Mouse (Mus musculus) embryonic facial prominence, embryonic 13.5 days (tissue): Measurements from ENCODE around the gene Itgb6. TPM values are rescaled to one million over a fixed set of nuclear protein-coding genes. Genes with fewer than 3 reads are reported as not detected.

Experiments
- ATAC-seq: fragments of 200-750 bp; cut with Nextera tagmentation; 2 replicates; pipeline ENCODE4 v1.8.0; 2017; ENCODE audit warnings: low read depth; ENCODE audit not compliant: insufficient number of reproducible peaks, insufficient read depth, low FRiP score, low TSS enrichment
- H3K27ac ChIP-seq: fragments of 300-500 bp; sonication (generic); 2 replicates; pipeline ENCODE4 v1.5.1; 2015; ENCODE audit warnings: moderate library complexity, mild to moderate bottlenecking, inconsistent platforms
- H3K27me3 ChIP-seq: fragments of 300-500 bp; sonication (generic); 2 replicates; pipeline ENCODE4 v1.6.1; 2015; ENCODE audit warnings: mild to moderate bottlenecking, inconsistent platforms
- H3K36me3 ChIP-seq: fragments of 300-500 bp; sonication (generic); 2 replicates; pipeline ENCODE4 v1.6.1; 2015; ENCODE audit warnings: mild to moderate bottlenecking, inconsistent platforms
- H3K4me1 ChIP-seq: fragments of 300-500 bp; sonication (generic); 2 replicates; pipeline ENCODE4 v1.6.1; 2015; ENCODE audit warnings: inconsistent platforms
- H3K4me2 ChIP-seq: fragments of 300-500 bp; sonication (generic); 2 replicates; pipeline ENCODE4 v1.6.1; 2015; ENCODE audit warnings: moderate library complexity, mild to moderate bottlenecking, inconsistent platforms
- H3K4me3 ChIP-seq: fragments of 300-500 bp; sonication (generic); 2 replicates; pipeline ENCODE4 v1.5.1; 2015; ENCODE audit warnings: mild to moderate bottlenecking, inconsistent platforms
- H3K9ac ChIP-seq: fragments of 300-500 bp; sonication (generic); 2 replicates; pipeline ENCODE4 v1.6.1; 2015; ENCODE audit warnings: mild to moderate bottlenecking, inconsistent platforms
- H3K9me3 ChIP-seq: fragments of 300-500 bp; sonication (generic); 2 replicates; pipeline ENCODE4 v1.6.1; 2016; ENCODE audit warnings: inconsistent platforms
- WGBS: fragments of 180-500 bp; shearing (Covaris S2); methylation state at CpG from one replicate; pipeline ENCODE4 v1.1.7; 2015; ENCODE audit warnings: mixed read lengths; 5-methylcytosine and 5-hydroxymethylcytosine counted together
- polyA plus RNA-seq: library from polyadenylated mRNA; unstranded; fragments of >200 nt; fragmentation: Nextera tagmentation; extraction: Ambion mirVana; gene quantifications from 2 replicates; pipeline ENCODE4 v1.2.1, GENCODE M21; 2015

Gene Itgb6
- polyA plus RNA-seq, 1 experiment from 2014 or later, result 2.1 TPM

DNA sequence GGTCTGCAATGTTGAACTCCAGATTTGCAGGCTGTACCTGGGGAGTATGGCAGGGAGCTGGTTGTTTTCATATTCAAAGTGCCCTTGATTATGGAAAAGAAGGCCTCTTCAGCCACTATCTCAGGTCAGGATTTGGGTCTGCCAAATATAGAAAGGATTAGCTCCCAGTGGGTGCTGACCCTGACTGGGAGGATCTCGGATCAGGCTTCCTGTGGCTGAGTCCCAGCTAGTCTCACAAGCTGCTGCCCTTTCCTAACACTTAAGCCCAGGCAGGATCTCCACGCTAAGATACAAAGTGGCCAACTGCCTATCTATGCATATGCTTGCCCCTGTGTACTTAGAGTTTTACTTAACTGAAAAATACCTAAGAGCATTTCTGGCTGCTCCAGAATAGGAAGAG, 170.8 kb downstream of the Itgb6 start:
- Histone ChIP-seq H3K9ac (no peak overlapping the region), H3K9me3 (no peaks in the 10 kb centered on the region), H3K4me3 (no peak overlapping the region), H3K27me3 (0 out of 2 replicates have a peak, but pooled peaks cover 4% of the 10 kb centered on the region), H3K4me1 (peaks cover 16% of the 10 kb centered on the region), H3K36me3 (no peaks in the 10 kb centered on the region), H3K27ac (no peak overlapping the region), H3K4me2 (no peak overlapping the region)
- ATAC-seq, result no peak
- WGBS, result 42% methylated on average over 2 of the region's 2 CpGs

GRCm38 (mm10) chr2:60550521-60550920, 171.9 kb downstream of the Itgb6 start:
- ATAC-seq, result no peak

GRCm38 (mm10) chr2:60549851-60550250, 172.6 kb downstream of the Itgb6 start:
- no peak overlapping the region for H3K4me3 ChIP-seq
- no peak overlapping the region for H3K27ac ChIP-seq
- no peaks in the 10 kb centered on the region for H3K36me3 ChIP-seq
- no peak overlapping the region for H3K9ac ChIP-seq
- H3K4me1 ChIP-seq, result peaks cover 22% of the 10 kb centered on the region
- H3K9me3 ChIP-seq, result no peaks in the 10 kb centered on the region
- H3K4me2 ChIP-seq, result no peak overlapping the region
- no peak for ATAC-seq
- 0 out of 2 replicates have a peak, but pooled peaks cover 4% of the 10 kb centered on the region for H3K27me3 ChIP-seq
- 91% methylated on average over 2 of the region's 2 CpGs for WGBS

More at GRCm38 (mm10) chr2:60550521-60550920, 171.9 kb downstream of the Itgb6 start:
- no peaks in the 10 kb centered on the region for H3K9me3 ChIP-seq
- no peak overlapping the region for H3K9ac ChIP-seq
- no peak overlapping the region for H3K4me3 ChIP-seq
- 89% methylated on average over 8 of the region's 8 CpGs for WGBS
- H3K36me3 ChIP-seq, result no peaks in the 10 kb centered on the region
- no peak overlapping the region for H3K27ac ChIP-seq
- H3K27me3 ChIP-seq, result 0 out of 2 replicates have a peak, but pooled peaks cover 4% of the 10 kb centered on the region
- H3K4me2 ChIP-seq, result no peak overlapping the region
- peaks cover 17% of the 10 kb centered on the region for H3K4me1 ChIP-seq

Other genes with a start within 250 kb of the Itgb6 start
- 3.7 and 5.0 TPM in 2 replicates for gene Pla2r1, start 169.3 kb downstream of the Itgb6 start, polyA plus RNA-seq
- gene Rbms1, start 240.5 kb upstream of the Itgb6 start, polyA plus RNA-seq, result 117 and 118 TPM in 2 replicates